Mouse (Mus musculus): ENCODE measurements at regions not wholly inside any gene's neighbourhood (a gene's known extent, or its start where the extent isn't known, plus 50 kb on each side); places are given as distances from the start of the nearest gene placed in this dataset.

DNA sequence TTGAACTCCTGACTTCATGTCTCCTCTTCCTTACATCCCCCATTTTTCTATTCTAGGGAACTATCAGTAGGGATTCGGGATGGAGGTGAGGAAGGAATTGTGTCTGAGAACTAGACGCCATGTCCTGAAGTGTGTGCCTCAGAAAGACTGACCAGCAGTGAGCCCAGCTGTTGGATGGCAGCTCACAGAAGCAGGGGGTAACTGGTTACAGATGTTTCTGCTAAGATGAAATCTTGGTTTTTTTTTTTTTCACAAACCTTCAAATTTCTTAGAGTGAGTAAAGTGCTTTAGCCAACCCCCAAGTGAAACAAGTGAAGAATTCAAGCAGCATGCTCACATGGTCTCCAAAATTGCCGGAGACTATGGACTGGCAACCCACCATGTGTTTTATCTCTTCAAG lies 165.7 kb downstream of the Pmp22 start:
- TF ChIP-seq CHD2 (IDR thresholded peaks at IDR 0.05; ENCODE audit: low read depth, low read length) (no peak), HCFC1 (IDR thresholded peaks at IDR 0.05; ENCODE audit: borderline replicate concordance, insufficient read depth, low read length) (no peak), ZNF384 (IDR thresholded peaks at IDR 0.05; ENCODE audit: low read depth, low read length) (no peak), MAFK (IDR thresholded peaks at IDR 0.05; ENCODE audit: insufficient read depth, low read depth, low read length) (no peak), ZC3H11A (IDR thresholded peaks at IDR 0.05; ENCODE audit: borderline replicate concordance, low read depth, low read length) (no peak)

All from ES-E14 (cell line).